Mouse (Mus musculus) NIH3T3 (cell line): Measurements from ENCODE around the gene Rnaseh2a.

Source experiments
- DNase-seq: peaks from one replicate; pipeline ENCODE4 v3.0.0-alpha.2; 2012; ENCODE audit warnings: low read depth

Rnaseh2a gene

GRCm38 (mm10) chr8:84984294-84985048 lies 14.9 kb upstream of the Rnaseh2a start:
- no peak for DNase-seq

DNA sequence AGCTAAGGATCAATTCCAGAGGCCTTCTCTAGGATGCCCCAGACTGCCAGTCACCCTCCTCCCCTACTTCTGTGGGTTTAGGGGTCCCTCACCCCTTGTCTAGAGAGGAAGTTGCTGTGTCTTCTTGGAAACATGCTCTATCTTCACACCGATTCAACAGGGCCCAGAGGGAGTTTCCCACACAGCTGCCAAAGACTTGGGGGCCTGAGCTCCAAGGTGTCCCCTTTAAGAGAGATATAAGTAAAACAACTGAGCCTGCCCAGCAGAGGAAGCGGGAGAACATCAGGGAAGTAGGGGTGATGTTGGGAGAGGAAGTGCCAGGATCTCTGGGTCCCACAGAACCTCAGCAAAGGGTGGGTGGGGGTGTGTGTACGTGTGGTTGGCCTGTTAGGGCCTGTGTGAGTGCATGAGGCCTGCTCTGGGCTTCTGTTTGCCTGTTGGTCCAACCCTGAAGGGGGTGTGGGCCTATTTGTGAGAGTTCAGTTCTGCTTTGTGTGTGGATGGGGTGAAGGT lies 13.0 kb upstream of the Rnaseh2a start:
- no peak for DNase-seq

- no peak for DNase-seq
Measured at GRCm38 (mm10) chr8:84981644-84982498, 12.3 kb upstream of the Rnaseh2a start.

DNA sequence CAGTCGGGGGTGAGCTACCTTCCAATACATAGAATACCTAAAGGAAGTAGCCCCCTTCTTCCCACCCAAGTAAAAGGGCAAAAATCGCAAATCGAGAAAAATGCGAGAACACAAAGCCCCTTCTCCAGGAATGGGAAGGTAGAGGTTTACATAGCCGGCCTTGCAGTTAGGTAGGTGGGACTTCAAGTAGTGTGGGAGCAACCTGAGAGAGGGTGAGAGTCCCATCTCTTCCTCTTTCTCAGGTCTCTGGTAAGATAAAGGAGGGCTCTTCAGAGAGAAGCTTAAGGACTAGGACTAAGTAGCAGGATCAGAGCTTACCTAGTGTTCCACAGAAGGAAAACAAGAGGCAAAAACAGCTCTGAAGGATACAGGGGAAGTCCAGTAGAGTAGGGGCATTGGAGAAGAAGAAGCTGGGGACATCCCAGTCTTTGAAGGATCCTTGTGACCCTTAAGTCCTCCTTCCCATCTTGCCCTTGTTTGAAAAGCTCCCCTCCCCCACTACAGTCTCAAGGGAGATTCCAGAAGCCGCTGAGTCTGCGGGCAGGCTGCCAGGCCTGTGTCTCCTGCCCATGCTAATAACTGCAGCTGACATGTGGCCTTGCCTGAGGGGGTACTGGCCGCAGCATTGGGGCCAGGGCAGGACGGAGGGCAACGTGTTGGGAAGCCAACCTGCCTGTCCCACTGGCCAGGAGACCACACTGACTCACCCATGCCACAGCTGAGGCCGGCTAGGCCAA lies 11.2 kb upstream of the Rnaseh2a start:
- peak; percentile 94 for DNase-seq

DNA sequence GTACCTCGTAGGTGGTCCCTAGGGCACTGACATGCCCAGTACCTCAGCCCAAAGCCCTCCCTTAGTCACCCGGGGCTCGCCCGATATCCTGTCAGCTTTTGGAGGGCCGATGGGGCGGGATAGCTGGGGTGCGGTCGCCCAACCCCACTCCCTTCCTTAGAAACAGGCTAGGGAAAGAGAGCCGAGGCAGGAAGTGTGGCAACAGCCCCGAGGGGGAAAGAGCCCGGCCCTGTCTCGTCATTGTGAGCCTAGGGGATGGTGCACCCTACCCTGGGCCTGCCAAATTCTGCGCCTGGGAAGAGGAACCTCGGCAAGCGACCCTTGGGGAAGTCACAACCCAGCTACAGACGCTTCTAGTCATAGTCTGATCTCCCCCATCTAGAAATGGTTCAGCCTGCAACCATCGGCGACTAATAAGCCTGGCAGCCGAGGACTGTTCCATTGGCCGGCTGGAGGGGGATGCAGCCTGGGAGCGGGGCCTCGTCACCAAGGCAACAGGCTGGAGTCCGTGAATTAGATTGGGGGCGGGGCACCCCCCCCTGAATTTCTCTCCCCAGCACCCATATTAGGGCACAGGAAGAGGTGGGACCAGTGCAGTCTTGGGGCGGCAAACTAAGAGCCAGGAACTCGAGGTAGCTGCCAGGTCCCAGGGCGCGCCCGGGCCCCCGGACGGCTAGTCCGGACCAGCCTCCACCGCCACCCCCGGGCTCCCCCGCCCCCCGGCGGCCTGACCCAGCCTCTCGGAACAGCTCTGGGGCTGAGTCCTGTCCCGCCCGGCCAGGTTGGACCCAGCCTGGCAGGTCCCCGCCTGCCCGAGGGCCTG lies 10.2 kb upstream of the Rnaseh2a start:
- DNase-seq, result peak; percentile 97

- peak; percentile 96 for DNase-seq
Measured at GRCm38 (mm10) chr8:84978248-84978940, 8.8 kb upstream of the Rnaseh2a start, which contains the start of gene Junb. Gene Junb, minus strand, starts transcription at chr8:84978718.

- DNase-seq, result peak; percentile 65
Measured at GRCm38 (mm10) chr8:84977435-84978247, 8.1 kb upstream of the Rnaseh2a start.

GRCm38 (mm10) chr8:84976763-84977434 lies 7.3 kb upstream of the Rnaseh2a start:
- peak; percentile 72 for DNase-seq

DNA sequence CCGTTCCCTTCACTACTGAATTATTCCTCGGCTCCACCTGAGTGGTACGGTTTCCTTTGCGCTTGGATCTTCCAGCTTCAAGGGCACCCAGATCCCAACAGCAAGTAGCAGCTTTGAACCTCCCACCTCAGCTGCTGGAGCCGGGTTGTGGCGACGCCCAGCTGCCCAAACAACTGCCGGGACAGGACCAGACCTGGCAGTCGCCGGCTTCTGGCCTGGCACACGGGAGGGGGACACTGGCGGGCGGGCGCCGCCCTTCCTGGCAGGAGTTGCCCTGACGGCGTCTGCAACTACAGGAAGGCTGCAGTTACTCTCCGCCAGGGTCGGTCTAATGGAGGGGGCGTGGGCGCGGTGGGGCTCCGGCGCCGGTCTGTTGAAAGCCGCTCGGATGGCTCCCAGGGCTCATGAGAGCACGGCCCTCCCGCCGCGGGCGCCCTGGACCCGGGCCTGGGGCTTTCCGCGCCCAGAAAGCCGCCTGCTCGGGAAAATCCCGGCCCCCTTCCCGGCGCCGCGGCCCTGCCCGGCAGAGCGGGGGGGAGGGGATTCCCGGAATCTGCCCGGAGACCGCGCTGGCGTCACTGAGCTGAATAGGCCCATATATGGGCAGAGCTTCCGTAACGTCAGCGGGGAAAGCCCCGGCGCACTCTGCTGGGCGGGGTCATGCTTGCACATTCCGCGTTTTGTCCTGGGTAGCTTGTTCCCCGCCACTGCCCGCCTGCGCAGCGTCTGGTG lies 6.6 kb upstream of the Rnaseh2a start:
- peak; percentile 97 for DNase-seq

DNA sequence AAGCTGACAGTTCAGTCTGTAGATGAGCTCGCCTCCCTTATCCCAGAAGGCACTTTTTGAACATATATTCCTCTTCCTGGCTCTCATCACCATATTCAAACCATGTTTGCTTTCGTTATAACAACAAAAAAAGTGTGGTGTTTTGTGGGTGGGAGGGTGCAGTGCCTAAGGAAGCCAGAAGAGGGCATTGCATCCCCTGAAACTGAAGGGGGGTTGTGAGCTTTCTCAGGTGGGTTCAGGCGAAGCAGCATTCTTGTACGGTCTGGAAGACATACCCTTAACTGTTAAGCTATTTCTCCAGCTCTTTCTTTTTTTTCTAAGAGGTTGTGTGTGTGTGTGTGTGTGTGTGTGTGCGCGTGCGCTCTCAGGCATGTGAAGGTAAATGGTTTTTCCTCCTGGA lies 5.9 kb upstream of the Rnaseh2a start:
- peak; percentile 87 for DNase-seq

GRCm38 (mm10) chr8:84974543-84975142 lies 5.1 kb upstream of the Rnaseh2a start:
- no peak for DNase-seq

DNA sequence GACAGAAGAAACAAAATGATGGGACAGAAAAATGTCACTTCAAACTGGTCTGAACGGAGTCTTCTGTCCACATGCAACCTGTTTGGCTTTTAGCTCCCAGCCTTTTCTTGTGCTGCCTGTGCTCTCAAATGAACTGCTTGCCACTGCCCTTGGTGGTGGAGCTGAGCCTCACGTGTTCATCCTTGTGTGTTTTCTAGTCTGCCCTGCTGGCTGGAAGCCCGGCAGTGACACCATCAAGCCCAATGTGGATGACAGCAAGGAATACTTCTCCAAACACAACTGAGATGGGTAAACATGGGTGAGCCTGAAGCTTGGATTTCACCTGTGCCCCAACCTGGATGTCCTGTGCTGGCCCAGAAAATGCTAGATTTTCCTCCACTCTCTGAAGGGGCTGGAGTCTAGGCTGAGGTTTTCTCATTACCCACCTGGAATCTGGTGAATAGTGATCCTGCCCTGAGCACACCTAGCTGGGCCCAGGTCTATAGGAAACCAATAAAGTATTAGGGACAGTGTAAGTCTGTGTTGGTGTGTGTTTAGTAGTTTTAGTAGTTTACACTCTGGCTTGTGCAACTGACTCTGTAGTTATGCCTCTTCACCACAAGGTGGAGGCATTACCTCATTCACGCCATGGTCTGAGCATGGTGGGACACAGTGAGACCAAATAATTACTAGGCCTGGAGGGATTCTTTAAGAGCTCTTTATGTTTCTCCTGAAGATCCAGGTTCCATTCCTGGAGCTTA lies 4.4 kb upstream of the Rnaseh2a start:
- DNase-seq, result peak; percentile 88

DNA sequence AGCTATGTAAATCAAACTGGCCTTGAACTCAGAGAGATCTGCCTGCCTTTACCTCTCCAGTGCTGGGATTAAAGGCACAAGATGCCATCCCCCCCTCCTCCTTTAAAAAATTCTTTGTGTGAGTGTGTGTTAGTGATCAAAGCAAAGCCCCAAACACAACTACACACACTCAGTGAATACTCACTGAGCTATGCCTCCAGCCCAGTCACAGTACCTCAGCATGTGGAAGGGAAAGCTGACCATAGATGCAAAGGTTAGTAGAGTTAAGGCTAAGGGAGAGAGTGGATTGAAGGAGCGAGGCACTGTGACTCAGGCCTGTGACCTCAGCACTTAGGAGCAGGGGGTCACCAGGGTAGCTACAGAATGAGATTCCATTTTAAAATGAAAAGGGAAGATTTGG lies 3.5 kb upstream of the Rnaseh2a start:
- no peak for DNase-seq

GRCm38 (mm10) chr8:84970913-84971312 lies 1.3 kb upstream of the Rnaseh2a start:
- no peak for DNase-seq

DNA sequence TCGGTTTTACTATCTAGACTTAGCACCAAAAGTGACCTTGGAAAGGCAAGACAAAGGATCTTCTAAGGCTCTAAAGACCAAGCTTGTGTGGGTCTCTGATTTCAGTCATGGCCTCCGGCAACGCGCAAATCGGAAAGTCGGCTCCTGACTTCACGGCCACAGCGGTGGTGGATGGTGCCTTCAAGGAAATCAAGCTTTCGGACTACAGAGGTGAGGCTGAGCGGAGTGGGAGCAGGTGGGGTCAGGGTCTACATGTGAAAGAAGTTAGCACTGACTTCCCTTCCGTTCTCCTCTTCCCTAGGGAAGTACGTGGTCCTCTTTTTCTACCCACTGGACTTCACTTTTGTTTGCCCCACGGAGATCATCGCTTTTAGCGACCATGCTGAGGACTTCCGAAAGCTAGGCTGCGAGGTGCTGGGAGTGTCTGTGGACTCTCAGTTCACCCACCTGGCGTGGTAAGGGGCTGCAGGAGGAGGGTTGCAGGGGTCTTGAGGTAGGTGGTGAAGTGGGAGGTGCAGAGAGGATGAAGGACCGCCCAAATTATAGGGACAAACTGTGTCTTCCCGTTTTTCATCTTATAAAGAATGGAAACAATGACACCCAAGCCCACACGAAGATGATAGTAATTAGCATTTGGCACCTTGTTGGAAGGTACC lies 696 bp upstream of the Rnaseh2a start:
- no peak for DNase-seq

DNA sequence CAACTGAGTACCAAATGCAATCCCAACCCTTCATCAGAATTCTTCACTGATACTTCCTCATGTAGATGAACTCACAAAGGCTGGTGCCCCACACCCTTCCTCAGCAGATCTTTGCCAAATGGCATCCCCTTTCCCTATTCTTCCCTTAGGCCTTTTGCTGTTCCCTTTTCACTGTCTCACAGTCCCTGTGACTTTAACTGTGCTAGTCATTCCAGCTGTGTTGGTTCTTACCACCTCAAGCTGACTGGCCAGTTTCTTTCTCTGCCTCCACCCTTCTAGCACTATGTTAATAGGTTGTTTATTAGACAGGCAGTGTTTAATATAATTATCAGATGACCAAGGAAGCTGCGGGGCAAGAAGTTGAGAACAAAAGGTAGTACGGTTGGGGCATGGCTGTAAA lies 917 bp downstream of the Rnaseh2a start:
- DNase-seq, result no peak
